Mouse (Mus musculus): Measurements from ENCODE around the gene Clec16a.

Gene Clec16a

GRCm38 (mm10) chr16:10731785-10732184 lies 186.6 kb downstream of the Clec16a start:
- in situ Hi-C loops (cut with MboI; ENCODE audit: unreplicated experiment in 2 of 2) = loop anchor here (5.0 kb wide), 2 partner anchors 36 to 41 kb away; no protein-coding TSS in a partner anchor

GRCm38 (mm10) chr16:10732421-10732820 lies 187.3 kb downstream of the Clec16a start:
- in situ Hi-C loops (cut with MboI; ENCODE audit: unreplicated experiment in 2 of 2) = loop anchor here (5.0 kb wide), 2 partner anchors 35 to 40 kb away; no protein-coding TSS in a partner anchor

GRCm38 (mm10) chr16:10735781-10736180 lies 190.6 kb downstream of the Clec16a start:
- in situ Hi-C loops (cut with MboI; ENCODE audit: unreplicated experiment in 2 of 2) = no loop called here

GRCm38 (mm10) chr16:10736364-10736763 lies 191.2 kb downstream of the Clec16a start:
- in situ Hi-C loops (cut with MboI; ENCODE audit: unreplicated experiment in 2 of 2) = no loop called here

- in situ Hi-C loops (cut with MboI; ENCODE audit: unreplicated experiment in 2 of 2) = no loop called here
Measured at GRCm38 (mm10) chr16:10737571-10737970, 192.4 kb downstream of the Clec16a start.

- in situ Hi-C loops (cut with MboI; ENCODE audit: unreplicated experiment in 2 of 2) = no loop called here
Measured at GRCm38 (mm10) chr16:10738866-10739265, 193.7 kb downstream of the Clec16a start.

GRCm38 (mm10) chr16:10739854-10740398 lies 194.8 kb downstream of the Clec16a start:
- in situ Hi-C loops (cut with MboI; ENCODE audit: unreplicated experiment in 2 of 2) = no loop called here

- in situ Hi-C loops (cut with MboI; ENCODE audit: unreplicated experiment in 2 of 2) = no loop called here
Measured at GRCm38 (mm10) chr16:10741082-10741481, 195.9 kb downstream of the Clec16a start.

- in situ Hi-C loops (cut with MboI; ENCODE audit: unreplicated experiment in 2 of 2) = no loop called here
Measured at GRCm38 (mm10) chr16:10749226-10749625, 204.1 kb downstream of the Clec16a start.

GRCm38 (mm10) chr16:10749824-10750223 lies 204.7 kb downstream of the Clec16a start:
- in situ Hi-C loops (cut with MboI; ENCODE audit: unreplicated experiment in 2 of 2) = no loop called here

GRCm38 (mm10) chr16:10754521-10755296 lies 209.6 kb downstream of the Clec16a start:
- in situ Hi-C loops (cut with MboI; ENCODE audit: unreplicated experiment in 2 of 2) = no loop called here

- in situ Hi-C loops (cut with MboI; ENCODE audit: unreplicated experiment in 2 of 2) = no loop called here
Measured at GRCm38 (mm10) chr16:10756168-10756567, 211.0 kb downstream of the Clec16a start.

GRCm38 (mm10) chr16:10761182-10761581 lies 216.0 kb downstream of the Clec16a start:
- in situ Hi-C loops (cut with MboI; ENCODE audit: unreplicated experiment in 2 of 2) = no loop called here

GRCm38 (mm10) chr16:10762569-10763180 lies 217.5 kb downstream of the Clec16a start:
- in situ Hi-C loops (cut with MboI; ENCODE audit: unreplicated experiment in 2 of 2) = no loop called here

GRCm38 (mm10) chr16:10763540-10764264 lies 218.6 kb downstream of the Clec16a start:
- in situ Hi-C loops (cut with MboI; ENCODE audit: unreplicated experiment in 2 of 2) = no loop called here

GRCm38 (mm10) chr16:10764323-10764722 lies 219.2 kb downstream of the Clec16a start:
- in situ Hi-C loops (cut with MboI; ENCODE audit: unreplicated experiment in 2 of 2) = no loop called here

GRCm38 (mm10) chr16:10767158-10767557 lies 222.0 kb downstream of the Clec16a start:
- in situ Hi-C loops (cut with MboI; ENCODE audit: unreplicated experiment in 2 of 2) = loop anchor here in 1 of 2 experiments (5.0 kb wide), 1 partner anchor 35 kb away; no protein-coding TSS in a partner anchor

GRCm38 (mm10) chr16:10768821-10769220 lies 223.7 kb downstream of the Clec16a start:
- in situ Hi-C loops (cut with MboI; ENCODE audit: unreplicated experiment in 2 of 2) = loop anchor here in 1 of 2 experiments (5.0 kb wide), 1 partner anchor 37 kb away; no protein-coding TSS in a partner anchor

- in situ Hi-C loops (cut with MboI; ENCODE audit: unreplicated experiment in 2 of 2) = loop anchor here (5.0 to 10.0 kb wide), 2 partner anchors 37 to 125 kb away; no protein-coding TSS in a partner anchor
Measured at GRCm38 (mm10) chr16:10769661-10770060, 224.5 kb downstream of the Clec16a start.

GRCm38 (mm10) chr16:10770531-10771325 lies 225.6 kb downstream of the Clec16a start:
- in situ Hi-C loops (cut with MboI; ENCODE audit: unreplicated experiment in 2 of 2) = loop anchor here in 1 of 2 experiments (5.0 to 10.0 kb wide), 2 partner anchors 38 to 126 kb away; no protein-coding TSS in a partner anchor

All from v-Abl transformed pro-B cells (cell line).